Mouse (Mus musculus): ENCODE results near the gene Gm10324. TPM values are rescaled to one million over a fixed set of nuclear protein-coding genes. Genes with fewer than 3 reads are reported as not detected.
"Not testable (repeated sequence)": the region's sequence is repeated elsewhere in the genome, so short reads cannot be mapped to it uniquely, and the experiment has no call there.

Gene Gm10324
- not detected for total RNA-seq (2021)
- long read RNA-seq, experiment 1 = 0 reads
- long read RNA-seq, experiment 2 = 0 reads

DNA sequence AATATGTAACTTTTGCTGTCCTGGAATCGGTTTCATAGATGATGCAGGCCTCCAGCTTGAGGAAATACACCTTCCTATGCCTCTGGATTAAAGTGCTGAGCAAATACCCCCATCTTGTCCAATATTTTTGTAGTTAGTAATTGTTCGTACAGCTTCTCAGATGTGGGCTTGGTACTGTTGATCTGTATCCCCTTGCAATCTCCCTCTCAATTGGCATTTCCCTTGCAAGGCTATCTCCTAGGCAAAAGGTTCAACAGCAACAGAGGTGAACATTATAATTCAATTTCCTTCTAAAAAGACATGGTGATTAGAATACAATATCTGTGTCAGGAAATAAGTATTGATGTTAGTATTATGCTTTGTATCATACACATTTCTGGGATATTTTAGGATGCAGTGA, at the start of gene Gm10324:
Gene Gm10324, plus strand, starts transcription at position 301 of the 400 bp plus-strand sequence.
- DNase-seq; intact Hi-C loops (cut with DNase I): not testable (repeated sequence)

Other genes starting within 250 kb of the Gm10324 start
- not detected for gene Gm10772, start 108.0 kb downstream of the Gm10324 start, total RNA-seq (2021)